ENCODE assay signal across 16 mouse cellular contexts in genomic region chr1:64683039-64683438, GRCm38 (mm10). TPM values are rescaled to one million over a fixed set of nuclear protein-coding genes. Genes with fewer than 3 reads are reported as not detected.
DNase-seq lines count a peak whose midpoint lies in the region.
"Had no signal": no experiment of that assay in that cellular context is flagged by ENCODE, and none has a peak within 500 bp of the region (broad histone marks: within the 10 kb centered on the region; RNA-seq: fewer than 3 reads in every experiment).

No protein-coding gene starts in this region.

- peak; percentile 10 to 28 for DNase-seq in frontal cortex, adult 2 months (ENCODE audit: extremely low spot score in 1 of 2, low spot score in 1 of 2)
- DNase-seq in frontal cortex, postnatal 25 days (ENCODE audit: low spot score in 2 of 2), result no peak
- peak; percentile 16 for DNase-seq in right cerebral cortex, adult 18-20 months
- no peak for DNase-seq in right cerebral cortex, postnatal 14 days
- peak; percentile 51 for DNase-seq in telencephalon, adult 2 months (ENCODE audit: low read depth, low spot score)
- DNase-seq in heart, postnatal 25 days (ENCODE audit: low spot score), result no peak
- DNase-seq: adrenal gland, adult 8-10 months; adrenal gland, postnatal 14 days; adrenal gland, postnatal 36 days; cerebellum, adult 11 months; cerebellum, adult 18-20 months; cerebellum, adult 8-10 months; cerebellum, adult 9-11 months; cerebellum, postnatal 14 days; cerebellum, postnatal 36 days; embryo, embryonic 11 days had no signal

- intact Hi-C loops in heart, postnatal 25 days (cut with DNase I), result no loop called here

RNA-seq across cellular contexts. Expression of gene Ccnyl1, which starts 7.2 kb away (rescaled TPM):
- polyA plus RNA-seq in frontal cortex, adult 2 months (2012; rRNA removed), result 26.5 and 28.3 TPM in 2 replicates
- 10 to 100 TPM; 16.9 to 17.6 TPM for total RNA-seq in heart, postnatal 25 days (2021)

RNA-seq across cellular contexts. Expression of gene Fzd5, which starts 54.5 kb away (rescaled TPM):
- polyA plus RNA-seq in frontal cortex, adult 2 months (2012; rRNA removed), result 0.97 and 1.3 TPM in 2 replicates
- 1 to 10 TPM; 4.0 to 5.8 TPM for total RNA-seq in heart, postnatal 25 days (2021)

Comparison
In these comparisons a context has a peak if more than half of its experiments do, and no peak if none do; other contexts are left out.
1. DNase-seq: peak in frontal cortex, adult 2 months (2 of 2), right cerebral cortex, adult 18-20 months (single experiment) and telencephalon, adult 2 months (single experiment); none in frontal cortex, postnatal 25 days (0 of 2), right cerebral cortex, postnatal 14 days (single experiment) and heart, postnatal 25 days (single experiment).